15 mouse cellular contexts compared by ENCODE assay signal in the genomic region with DNA sequence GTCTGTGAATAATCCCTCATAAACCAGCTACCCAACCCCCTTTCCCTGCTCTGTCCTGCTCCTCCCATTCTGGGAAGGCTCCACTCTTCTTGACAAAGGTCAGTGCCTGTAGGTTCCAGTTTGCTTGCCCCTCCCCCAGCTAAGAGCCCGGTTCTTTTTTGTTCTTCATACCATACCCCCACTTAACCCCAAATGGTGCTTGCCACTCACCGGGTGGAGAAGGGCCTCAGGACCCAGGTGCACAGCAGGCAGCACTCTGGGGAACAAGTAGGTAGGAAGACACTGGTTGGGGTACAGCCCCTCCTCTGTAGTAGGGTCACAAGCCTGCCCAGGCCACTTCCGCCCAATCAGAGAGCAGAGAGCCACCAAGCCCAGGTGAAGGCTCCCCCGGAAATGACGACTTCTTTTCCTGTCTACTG. TPM values are rescaled to one million over a fixed set of nuclear protein-coding genes. Genes with fewer than 3 reads are reported as not detected.
DNase-seq lines count a peak whose midpoint lies in the region; ATAC-seq lines count a peak whose summit lies in the region.
"Had no signal": no experiment of that assay in that cellular context is flagged by ENCODE, and none has a peak within 500 bp of the region (broad histone marks: within the 10 kb centered on the region; RNA-seq: fewer than 3 reads in every experiment).

No protein-coding gene starts in this region.

- peaks cover 17% of the 10 kb centered on the region for H3K4me1 ChIP-seq in intestine, embryonic 14.5 days (replicated peaks; ENCODE audit: control insufficient read depth, insufficient read depth, low read length)
- H3K4me1 ChIP-seq in forebrain, embryonic 14.5 days (ENCODE audit: control insufficient read depth, insufficient read depth, low read length) = peaks cover 7% of the 10 kb centered on the region

- H3K4me3 ChIP-seq in intestine, embryonic 14.5 days (ENCODE audit: low read depth, low read length) = no peak overlapping the region
- no peak overlapping the region for H3K4me3 ChIP-seq in forebrain, embryonic 14.5 days (ENCODE audit: low read depth, low read length)
- H3K4me3 ChIP-seq: forebrain, embryonic 13.5 days; lung, embryonic 15.5 days; midbrain, embryonic 10.5 days; neural tube, embryonic 12.5 days had no signal

- H3K36me3 ChIP-seq in intestine, embryonic 14.5 days (ENCODE audit: control insufficient read depth, insufficient read depth, low read length) = no peaks in the 10 kb centered on the region
- no peaks in the 10 kb centered on the region for H3K36me3 ChIP-seq in forebrain, embryonic 14.5 days (ENCODE audit: control insufficient read depth, insufficient read depth, low read length)
- H3K36me3 ChIP-seq: lung, embryonic 15.5 days; midbrain, embryonic 10.5 days; neural tube, embryonic 12.5 days had no signal

- H3K27me3 ChIP-seq in intestine, embryonic 14.5 days (replicated peaks; ENCODE audit: control insufficient read depth, insufficient read depth, low read length) = peaks cover 16% of the 10 kb centered on the region
- peaks cover 18% of the 10 kb centered on the region for H3K27me3 ChIP-seq in forebrain, embryonic 14.5 days (replicated peaks; ENCODE audit: control insufficient read depth, insufficient read depth, low read length)

- H3K27ac ChIP-seq in intestine, embryonic 14.5 days (ENCODE audit: low read depth) = no peak overlapping the region
- no peak overlapping the region for H3K27ac ChIP-seq in forebrain, embryonic 14.5 days (ENCODE audit: low read depth, low read length)
- H3K27ac ChIP-seq: forebrain, embryonic 13.5 days; lung, embryonic 15.5 days; midbrain, embryonic 10.5 days; neural tube, embryonic 12.5 days had no signal

- ATAC-seq in intestine, embryonic 14.5 days (replicated peaks; ENCODE audit: low FRiP score, low TSS enrichment, low read depth) = no peak
- ATAC-seq in forebrain, embryonic 14.5 days = no peak
- ATAC-seq in erythroid progenitor cell, adult 5-6 weeks (replicated peaks; ENCODE audit: low FRiP score, poor library complexity, severe bottlenecking) = no peak
- ATAC-seq: forebrain, embryonic 13.5 days; inflammation-experienced regulatory T-cells, adult 6 months had no signal

- WGBS in intestine, embryonic 14.5 days = 35% methylated on average over 5 of the region's 5 CpGs
- 43% methylated on average over 5 of the region's 5 CpGs for WGBS in forebrain, embryonic 14.5 days

- H3K9ac ChIP-seq in intestine, embryonic 14.5 days (ENCODE audit: low read length) = no peak overlapping the region
- no peak overlapping the region for H3K9ac ChIP-seq in forebrain, embryonic 14.5 days (ENCODE audit: low read length)
- H3K9ac ChIP-seq: forebrain, embryonic 13.5 days; lung, embryonic 15.5 days; neural tube, embryonic 12.5 days had no signal

- H3K4me2 ChIP-seq in intestine, embryonic 14.5 days (ENCODE audit: low read length) = no peak overlapping the region
- H3K4me2 ChIP-seq in forebrain, embryonic 14.5 days (ENCODE audit: low read length) = no peak overlapping the region
- H3K4me2 ChIP-seq: forebrain, embryonic 13.5 days; lung, embryonic 15.5 days; neural tube, embryonic 12.5 days had no signal

- peak; percentile 24 to 28 for DNase-seq in adrenal gland, postnatal 36 days
- DNase-seq in adrenal gland, postnatal 25 days = no peak
- DNase-seq in A20 (ENCODE audit: low read depth, low spot score) (peak; percentile 14), liver (peak; percentile 44)
- peak; percentile 49 for DNase-seq in intestine, embryonic 14.5 days (ENCODE audit: low spot score)
- no peak for DNase-seq in forebrain, embryonic 14.5 days (ENCODE audit: low spot score)
- DNase-seq in layer of hippocampus, postnatal 14 days (ENCODE audit: low spot score in 2 of 2) = no peak
- DNase-seq: cerebellum, adult 18-20 months; heart, postnatal 36 days had no signal

- H3K9me3 ChIP-seq in intestine, embryonic 14.5 days (ENCODE audit: control insufficient read depth, low read length) = no peaks in the 10 kb centered on the region
- H3K9me3 ChIP-seq in forebrain, embryonic 14.5 days (replicated peaks; ENCODE audit: control insufficient read depth, low read length) = no peaks in the 10 kb centered on the region
- H3K9me3 ChIP-seq: forebrain, embryonic 13.5 days; lung, embryonic 15.5 days; midbrain, embryonic 10.5 days; neural tube, embryonic 12.5 days had no signal

RNA-seq across cellular contexts. Expression of a gene that starts 2.6 kb away (rescaled TPM):
- total RNA-seq in adrenal gland, postnatal 36 days (2021) = 10 to 100 TPM; 10.4 to 10.6 TPM
- 8.1 and 13.5 TPM in 2 replicates for total RNA-seq in adrenal gland, postnatal 25 days (2021)
- polyA plus RNA-seq in intestine, embryonic 14.5 days (2014; fragmentation: Nextera tagmentation; extraction: Ambion mirVana) = 3.7 and 4.2 TPM in 2 replicates
- 2.6 and 3.8 TPM in 2 replicates for polyA plus RNA-seq in forebrain, embryonic 14.5 days (2014; fragmentation: Nextera tagmentation; extraction: Ambion mirVana)
- total RNA-seq in erythroid progenitor cell, adult 5-6 weeks (2015; ENCODE audit: low replicate concordance) = not detected in 2 replicates
- total RNA-seq in erythroid progenitor cell, adult 5-6 weeks (2017; ENCODE audit: low replicate concordance) = not detected in 2 replicates
- 10 to 100 TPM; 36.4 to 45.8 TPM for total RNA-seq in layer of hippocampus, postnatal 14 days (2021)
- polyA plus RNA-seq: inflammation-experienced regulatory T-cells, adult 6 months had no signal

RNA-seq across cellular contexts. Expression of a gene that starts 4.0 kb away (rescaled TPM):
- 1 to 10 TPM; 1.3 to 1.5 TPM for total RNA-seq in adrenal gland, postnatal 36 days (2021)
- total RNA-seq in adrenal gland, postnatal 25 days (2021) = 1.6 and 3.2 TPM in 2 replicates
- 1.2 and 1.6 TPM in 2 replicates for polyA plus RNA-seq in intestine, embryonic 14.5 days (2014; fragmentation: Nextera tagmentation; extraction: Ambion mirVana)
- polyA plus RNA-seq in forebrain, embryonic 14.5 days (2014; fragmentation: Nextera tagmentation; extraction: Ambion mirVana) = 0.25 and 0.62 TPM in 2 replicates
- total RNA-seq in erythroid progenitor cell, adult 5-6 weeks (2015; ENCODE audit: low replicate concordance) = not detected in 2 replicates
- total RNA-seq in erythroid progenitor cell, adult 5-6 weeks (2017; ENCODE audit: low replicate concordance) = not detected in 2 replicates
- 1 to 10 TPM; 5.0 to 5.9 TPM for total RNA-seq in layer of hippocampus, postnatal 14 days (2021)
- polyA plus RNA-seq: inflammation-experienced regulatory T-cells, adult 6 months had no signal

RNA-seq across cellular contexts. Expression of a gene that starts 12.8 kb away (rescaled TPM):
- total RNA-seq in adrenal gland, postnatal 36 days (2021) = 10 to 100 TPM; 19.3 to 66.2 TPM
- total RNA-seq in adrenal gland, postnatal 25 days (2021) = 45.9 and 74.4 TPM in 2 replicates
- 15.1 and 15.9 TPM in 2 replicates for polyA plus RNA-seq in intestine, embryonic 14.5 days (2014; fragmentation: Nextera tagmentation; extraction: Ambion mirVana)
- 11.9 and 15.2 TPM in 2 replicates for polyA plus RNA-seq in forebrain, embryonic 14.5 days (2014; fragmentation: Nextera tagmentation; extraction: Ambion mirVana)
- 11.5 and 21.0 TPM in 2 replicates for total RNA-seq in erythroid progenitor cell, adult 5-6 weeks (2015; ENCODE audit: low replicate concordance)
- 9.9 and 10.7 TPM in 2 replicates for total RNA-seq in erythroid progenitor cell, adult 5-6 weeks (2017; ENCODE audit: low replicate concordance)
- 10 to 100 TPM; 49.9 to 60.4 TPM for total RNA-seq in layer of hippocampus, postnatal 14 days (2021)

RNA-seq across cellular contexts. Expression of a gene that starts 12.8 kb away (rescaled TPM):
- total RNA-seq in adrenal gland, postnatal 36 days (2021) = 10 to 100 TPM; 37.0 to 56.4 TPM
- 49.8 and 56.3 TPM in 2 replicates for total RNA-seq in adrenal gland, postnatal 25 days (2021)
- 125 and 133 TPM in 2 replicates for polyA plus RNA-seq in intestine, embryonic 14.5 days (2014; fragmentation: Nextera tagmentation; extraction: Ambion mirVana)
- polyA plus RNA-seq in forebrain, embryonic 14.5 days (2014; fragmentation: Nextera tagmentation; extraction: Ambion mirVana) = 112 and 126 TPM in 2 replicates
- total RNA-seq in erythroid progenitor cell, adult 5-6 weeks (2015; ENCODE audit: low replicate concordance) = 2.9 and 10.5 TPM in 2 replicates
- total RNA-seq in erythroid progenitor cell, adult 5-6 weeks (2017; ENCODE audit: low replicate concordance) = 5.8 and 11.2 TPM in 2 replicates
- total RNA-seq in layer of hippocampus, postnatal 14 days (2021) = 10 to 100 TPM; 22.4 to 25.7 TPM

RNA-seq across cellular contexts. Expression of a gene that starts 37.3 kb away (rescaled TPM):
- total RNA-seq in adrenal gland, postnatal 36 days (2021) = 10 to 100 TPM; 13.5 to 15.0 TPM
- total RNA-seq in adrenal gland, postnatal 25 days (2021) = 14.8 and 17.6 TPM in 2 replicates
- polyA plus RNA-seq in intestine, embryonic 14.5 days (2014; fragmentation: Nextera tagmentation; extraction: Ambion mirVana) = 8.7 and 9.1 TPM in 2 replicates
- polyA plus RNA-seq in forebrain, embryonic 14.5 days (2014; fragmentation: Nextera tagmentation; extraction: Ambion mirVana) = 51.5 and 55.5 TPM in 2 replicates
- not detected in 2 replicates for total RNA-seq in erythroid progenitor cell, adult 5-6 weeks (2015; ENCODE audit: low replicate concordance)
- total RNA-seq in erythroid progenitor cell, adult 5-6 weeks (2017; ENCODE audit: low replicate concordance) = not detected in 2 replicates
- 100 to 1,000 TPM; 432 to 446 TPM for total RNA-seq in layer of hippocampus, postnatal 14 days (2021)

Comparison
In these comparisons a context has a peak if more than half of its experiments do, and no peak if none do; other contexts are left out.
1. DNase-seq: peak in adrenal gland, postnatal 36 days (2 of 2), A20 (single experiment), intestine, embryonic 14.5 days (single experiment) and liver (single experiment); none in adrenal gland, postnatal 25 days (single experiment), forebrain, embryonic 14.5 days (single experiment) and layer of hippocampus, postnatal 14 days (0 of 2).